Mouse (Mus musculus) heart, adult 2 months (tissue): ENCODE data around the gene Fgfr2.

Experiments
- CTCF ChIP-seq: fragments of 200-600 bp; IDR thresholded peaks from 2 replicates; pipeline ENCODE4 v1.8.1; 2022; ENCODE audit warnings: antibody characterized with exemption, mild to moderate bottlenecking, moderate library complexity
- EP300 ChIP-seq: fragments of 200-500 bp; IDR thresholded peaks from 2 replicates; pipeline ENCODE4 v1.6.1; 2011; ENCODE audit warnings: low read depth, low read length, control low read depth; ENCODE audit not compliant: insufficient read depth
- POLR2A ChIP-seq: fragments of 200-500 bp; IDR thresholded peaks from 2 replicates; pipeline ENCODE4 v1.6.1; 2011; ENCODE audit warnings: mild to moderate bottlenecking, low read depth, low read length, control low read depth; ENCODE audit not compliant: insufficient read depth

GRCm38 (mm10) chr7:132921971-132922370 lies 201.2 kb downstream of the Fgfr2 start:
- no peak for TF ChIP-seq CTCF
- TF ChIP-seq POLR2A, result no peak
- TF ChIP-seq EP300, result no peak
